Mouse (Mus musculus): ENCODE data around the gene Maged1. TPM values are rescaled to one million over a fixed set of nuclear protein-coding genes. Genes with fewer than 3 reads are reported as not detected.
"Not testable (repeated sequence)": the region's sequence is repeated elsewhere in the genome, so short reads cannot be mapped to it uniquely, and the experiment has no call there.

Gene Maged1
- total RNA-seq, 2 experiments from 2014 or later = 16.1 to 28.9 TPM

DNA sequence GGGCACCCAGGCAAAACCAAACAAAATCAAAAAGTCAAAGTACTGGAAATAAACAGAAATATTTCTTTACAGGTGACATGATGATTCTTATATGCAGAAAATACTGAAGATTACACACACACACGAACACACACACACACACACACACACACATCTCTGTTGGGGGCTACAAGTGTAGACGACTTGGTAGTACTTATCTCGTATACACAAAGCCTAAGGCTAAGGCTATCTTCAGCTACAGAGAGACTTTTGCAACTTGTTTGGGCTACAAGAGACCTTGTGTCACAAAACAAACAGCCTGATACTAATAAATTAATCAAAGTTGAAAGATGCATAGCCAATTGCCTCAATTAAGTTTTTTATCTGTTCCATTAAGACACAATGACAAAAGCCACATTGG is 19.8 kb downstream of the Maged1 start:
- Histone ChIP-seq H3K27ac (no peak overlapping the region), H3K4me3 (no peak overlapping the region)
- no peak for TF ChIP-seq CTCF (IDR thresholded peaks at IDR 0.05)
- intact Hi-C loops (cut with DNase I) = no loop called here
- DNase-seq = no peak

DNA sequence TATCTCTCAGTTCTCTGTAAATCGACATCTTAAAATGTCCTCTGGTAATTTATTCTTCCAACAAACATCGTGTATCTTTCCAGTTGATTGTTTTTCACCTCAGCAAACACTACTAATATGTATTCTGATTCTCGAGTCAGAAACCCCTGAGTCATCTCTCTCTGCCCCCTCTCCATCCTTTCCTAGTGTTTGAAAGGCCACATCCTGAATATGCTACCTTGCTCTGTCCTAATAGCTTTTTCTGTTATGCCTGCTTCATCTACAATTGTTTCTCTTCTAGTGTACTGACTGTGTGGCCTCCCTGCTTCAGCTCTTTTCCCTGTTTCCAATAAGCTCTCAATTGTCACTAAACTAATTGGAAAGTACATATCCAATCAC is 33.5 kb downstream of the Maged1 start:
- no peak for TF ChIP-seq CTCF (IDR thresholded peaks at IDR 0.05)
- DNase-seq = no peak
- Histone ChIP-seq H3K4me3 (no peak overlapping the region), H3K27ac (no peak overlapping the region)
- intact Hi-C loops (cut with DNase I) = no loop called here

DNA sequence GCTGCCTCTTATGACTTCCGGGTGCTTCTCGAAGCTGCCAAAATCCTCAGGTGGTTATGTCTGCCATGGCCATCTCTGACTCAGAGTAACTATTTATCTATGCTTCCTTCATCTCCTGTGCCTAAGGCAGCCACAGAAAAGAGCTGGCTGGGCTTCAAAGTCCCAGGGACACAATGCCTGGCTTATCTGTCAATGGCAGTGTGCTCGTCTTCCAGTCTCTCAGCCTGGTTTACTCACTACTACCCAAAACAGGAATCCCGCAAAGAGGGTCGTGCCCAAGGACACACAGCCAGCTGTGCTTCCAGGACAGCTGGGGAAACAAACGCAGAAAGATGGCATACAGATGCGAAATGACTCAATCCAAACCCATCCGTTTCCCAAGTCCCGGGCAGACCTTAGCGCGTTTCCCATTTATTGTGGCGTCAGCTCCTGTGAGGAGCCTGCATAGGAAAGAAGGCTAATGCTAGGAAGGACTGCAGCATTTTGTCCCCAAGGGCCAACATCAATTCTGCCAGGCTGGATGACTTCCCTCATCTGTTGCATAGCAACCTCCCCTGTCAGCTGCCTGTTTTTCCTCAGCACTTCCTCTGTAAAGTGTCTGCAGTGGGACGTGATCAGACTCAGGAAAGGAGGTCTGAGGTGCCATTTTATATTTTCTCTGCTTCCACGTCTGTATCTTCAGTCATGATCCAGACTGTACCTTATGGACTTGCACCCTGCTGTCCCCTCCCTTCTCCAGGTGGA is 34.1 kb downstream of the Maged1 start:
- intact Hi-C loops (cut with DNase I) = not testable (repeated sequence)

DNA sequence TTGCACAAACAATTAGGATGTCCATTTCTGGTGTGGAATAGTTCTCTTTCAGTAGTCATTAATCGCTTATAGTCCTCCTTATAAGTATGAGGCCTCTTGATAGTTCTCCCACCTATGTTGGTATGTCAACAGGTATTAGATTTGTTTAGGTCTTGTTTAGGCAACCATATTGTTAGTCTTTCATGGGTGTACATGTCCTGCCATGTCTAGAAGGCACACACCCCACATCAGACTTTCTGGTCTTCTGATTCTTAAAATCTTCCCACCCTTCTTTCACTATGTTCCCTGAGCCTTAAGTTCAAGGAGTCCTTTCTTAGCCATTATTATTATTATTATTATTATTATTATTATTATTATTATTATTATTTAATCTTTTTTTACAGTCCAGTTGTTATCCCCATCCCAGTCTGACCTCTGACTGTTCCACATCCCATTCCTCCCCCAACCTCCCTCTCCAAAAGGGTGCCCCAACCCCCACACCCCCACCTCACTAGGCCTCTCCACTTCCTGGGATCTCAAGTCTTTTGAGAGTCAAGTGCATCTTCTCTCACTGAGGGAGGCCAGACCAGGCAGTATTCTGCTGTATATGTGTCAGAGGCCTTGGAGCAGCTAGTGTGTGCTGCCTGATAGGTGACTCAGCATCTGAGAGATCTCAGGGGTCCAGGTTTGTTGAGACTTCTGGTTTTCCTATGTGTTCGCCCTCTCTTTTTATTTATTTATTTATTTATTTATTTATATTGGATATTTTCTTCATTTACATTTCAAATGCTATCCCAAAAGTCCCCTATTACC is 55.7 kb downstream of the Maged1 start:
- intact Hi-C loops (cut with DNase I) = no loop called here
- no peak overlapping the region for H3K4me3 ChIP-seq
- H3K27ac ChIP-seq = no peak overlapping the region
- no peak for TF ChIP-seq CTCF (IDR thresholded peaks at IDR 0.05)
- DNase-seq = no peak

More for the DNA sequence above, 34.1 kb downstream of the Maged1 start:
- not testable (repeated sequence) for DNase-seq, H3K27ac ChIP-seq, H3K4me3 ChIP-seq

Other genes with a start within 250 kb of the Maged1 start
- gene Fam90a1b, start 175.4 kb downstream of the Maged1 start, total RNA-seq (2021) = not detected
- 100 to 1,000 TPM; 182 to 212 TPM for gene Apoo, start 175.0 kb downstream of the Maged1 start, total RNA-seq (2021)
- under 1 TPM; 0.15 to 0.28 TPM for gene Gspt2, start 93.9 kb upstream of the Maged1 start, total RNA-seq (2021)
- 1 to 10 TPM; 2.8 to 3.2 TPM for gene Zxdb, start 182.4 kb upstream of the Maged1 start, total RNA-seq (2021)

Measured in gastrocnemius, adult 2 months (tissue).